Comparison of ENCODE assay signal across 7 mouse cellular contexts in genomic region chr10:128535624-128536265, GRCm38 (mm10). TPM values are rescaled to one million over a fixed set of nuclear protein-coding genes. Genes with fewer than 3 reads are reported as not detected.
DNase-seq lines count a peak whose midpoint lies in the region; ATAC-seq and TF ChIP-seq lines count a peak whose summit lies in the region.

No protein-coding gene starts in this region.

- no peak overlapping the region for H3K4me3 ChIP-seq in spleen, adult 2 months (ENCODE audit: extremely low read depth, insufficient read depth, insufficient read length)
- peak overlapping the region; percentile 22; the same call in 1 of the 2 replicates for H3K4me3 ChIP-seq in forebrain, embryonic 15.5 days
- H3K4me3 ChIP-seq in liver, embryonic 15.5 days (replicated peaks): peak overlapping the region; percentile 32

- DNase-seq in spleen, adult 2 months (ENCODE audit: low read depth in 1 of 2, low spot score in 2 of 2): no peak
- DNase-seq in spleen, postnatal 14 days (ENCODE audit: low spot score in 2 of 2): no peak
- no peak for DNase-seq in right cerebral cortex, postnatal 4 days
- no peak for DNase-seq in left cerebral cortex, adult 8-10 months (ENCODE audit: low spot score in 2 of 2)
- DNase-seq in gastrocnemius, postnatal 4 days (ENCODE audit: low spot score in 2 of 2): no peak

- TF ChIP-seq CTCF in spleen, adult 2 months (IDR thresholded peaks at IDR 0.05; ENCODE audit: extremely low read depth, insufficient read depth, insufficient read length, insufficient replicate concordance): no peak

- no peaks in the 10 kb centered on the region; the same call in 1 of the 2 replicates for H3K4me1 ChIP-seq in spleen, adult 2 months (ENCODE audit: control insufficient read depth, insufficient read depth, insufficient read length)
- 0 out of 2 replicates have a peak, but pooled peaks cover 7% of the 10 kb centered on the region for H3K4me1 ChIP-seq in forebrain, embryonic 15.5 days
- peaks cover 18% of the 10 kb centered on the region for H3K4me1 ChIP-seq in liver, embryonic 15.5 days (replicated peaks)

- no peaks in the 10 kb centered on the region for H3K27me3 ChIP-seq in spleen, adult 2 months (ENCODE audit: control insufficient read depth, insufficient read depth, low read length)
- H3K27me3 ChIP-seq in forebrain, embryonic 15.5 days: no peaks in the 10 kb centered on the region
- no peaks in the 10 kb centered on the region for H3K27me3 ChIP-seq in liver, embryonic 15.5 days

- H3K9me3 ChIP-seq in forebrain, embryonic 15.5 days: no peaks in the 10 kb centered on the region
- no peaks in the 10 kb centered on the region for H3K9me3 ChIP-seq in liver, embryonic 15.5 days (replicated peaks)

- H3K9ac ChIP-seq in forebrain, embryonic 15.5 days (replicated peaks): peak overlapping the region; percentile 20; the same call in 1 of the 2 replicates
- 0 out of 2 replicates have a peak overlapping the region, but pooled peaks have one; percentile 1 for H3K9ac ChIP-seq in liver, embryonic 15.5 days

- no peak for TF ChIP-seq POLR2A in spleen, adult 2 months (IDR thresholded peaks at IDR 0.05; ENCODE audit: low read depth, low read length)

- no peaks in the 10 kb centered on the region for H3K36me3 ChIP-seq in spleen, adult 2 months (ENCODE audit: control insufficient read depth, insufficient read depth, low read length)
- no peaks in the 10 kb centered on the region; the same call in 1 of the 2 replicates for H3K36me3 ChIP-seq in forebrain, embryonic 15.5 days
- no peaks in the 10 kb centered on the region for H3K36me3 ChIP-seq in liver, embryonic 15.5 days (replicated peaks)

- no peak for ATAC-seq in forebrain, embryonic 15.5 days (replicated peaks)
- ATAC-seq in liver, embryonic 15.5 days (ENCODE audit: insufficient read depth): peak; percentile 29; the same call in 1 of the 2 replicates

- peak overlapping the region; percentile 69 for H3K27ac ChIP-seq in spleen, adult 2 months (ENCODE audit: insufficient read depth, low read length)
- peak overlapping the region; percentile 14; the same call in 1 of the 2 replicates for H3K27ac ChIP-seq in forebrain, embryonic 15.5 days (replicated peaks)
- peak overlapping the region; percentile 76 for H3K27ac ChIP-seq in liver, embryonic 15.5 days (replicated peaks)

- H3K4me2 ChIP-seq in forebrain, embryonic 15.5 days (replicated peaks): peak overlapping the region; percentile 30
- H3K4me2 ChIP-seq in liver, embryonic 15.5 days: peak overlapping the region; percentile 66

- WGBS in spleen, adult 2 months: 33% methylated on average over 4 of the region's 4 CpGs
- 71% methylated on average over 4 of the region's 4 CpGs for WGBS in forebrain, embryonic 15.5 days
- WGBS in liver, embryonic 15.5 days (ENCODE audit: insufficient replicate concordance): 54% methylated on average over 4 of the region's 4 CpGs

RNA-seq across cellular contexts. Expression of gene Esyt1, which starts 10.1 kb away (rescaled TPM):
- polyA plus RNA-seq in spleen, adult 2 months (2012; rRNA removed): 121 and 148 TPM in 2 replicates
- 6.8 and 7.6 TPM in 2 replicates for polyA plus RNA-seq in forebrain, embryonic 15.5 days (2015; fragmentation: Nextera tagmentation; extraction: Ambion mirVana)
- polyA plus RNA-seq in liver, embryonic 15.5 days (2015; fragmentation: Nextera tagmentation; extraction: Ambion mirVana): 11.8 and 12.6 TPM in 2 replicates
- 10 to 100 TPM; 11.9 to 13.7 (median 12.8) TPM for total RNA-seq in left cerebral cortex, adult 8-10 months (2022)
- total RNA-seq in gastrocnemius, postnatal 4 days (2021): 10 to 100 TPM; 49.6 to 50.5 TPM

RNA-seq across cellular contexts. Expression of gene Zc3h10, which starts 11.8 kb away (rescaled TPM):
- polyA plus RNA-seq in spleen, adult 2 months (2012; rRNA removed): 17.4 and 19.9 TPM in 2 replicates
- polyA plus RNA-seq in forebrain, embryonic 15.5 days (2015; fragmentation: Nextera tagmentation; extraction: Ambion mirVana): 22.8 and 24.5 TPM in 2 replicates
- 4.9 and 5.8 TPM in 2 replicates for polyA plus RNA-seq in liver, embryonic 15.5 days (2015; fragmentation: Nextera tagmentation; extraction: Ambion mirVana)
- total RNA-seq in left cerebral cortex, adult 8-10 months (2022): 10 to 100 TPM; 11.7 to 16.1 (median 14.8) TPM
- 1 to 10 TPM; 6.7 to 9.9 TPM for total RNA-seq in gastrocnemius, postnatal 4 days (2021)

RNA-seq across cellular contexts. Expression of gene Rpl41, which starts 13.4 kb away (rescaled TPM):
- 2,135 and 2,270 TPM in 2 replicates for polyA plus RNA-seq in spleen, adult 2 months (2012; rRNA removed)
- polyA plus RNA-seq in forebrain, embryonic 15.5 days (2015; fragmentation: Nextera tagmentation; extraction: Ambion mirVana): 2,336 and 2,513 TPM in 2 replicates
- polyA plus RNA-seq in liver, embryonic 15.5 days (2015; fragmentation: Nextera tagmentation; extraction: Ambion mirVana): 1,944 and 2,155 TPM in 2 replicates
- 1,000 to 10,000 TPM; 1,345 to 1,743 (median 1,563) TPM for total RNA-seq in left cerebral cortex, adult 8-10 months (2022)
- 1,000 to 10,000 TPM; 2,741 to 3,076 TPM for total RNA-seq in gastrocnemius, postnatal 4 days (2021)

RNA-seq across cellular contexts. Expression of gene Pa2g4, which starts 30.0 kb away (rescaled TPM):
- 16.8 and 18.9 TPM in 2 replicates for polyA plus RNA-seq in spleen, adult 2 months (2012; rRNA removed)
- 146 and 149 TPM in 2 replicates for polyA plus RNA-seq in forebrain, embryonic 15.5 days (2015; fragmentation: Nextera tagmentation; extraction: Ambion mirVana)
- 118 and 119 TPM in 2 replicates for polyA plus RNA-seq in liver, embryonic 15.5 days (2015; fragmentation: Nextera tagmentation; extraction: Ambion mirVana)
- 10 to 100 TPM; 57.5 to 60.9 (median 59.4) TPM for total RNA-seq in left cerebral cortex, adult 8-10 months (2022)
- total RNA-seq in gastrocnemius, postnatal 4 days (2021): 10 to 100 TPM; 84.8 to 91.4 TPM

RNA-seq across cellular contexts. Expression of gene Myl6b, which starts 37.3 kb away (rescaled TPM):
- 0.67 and 1.1 TPM in 2 replicates for polyA plus RNA-seq in spleen, adult 2 months (2012; rRNA removed)
- polyA plus RNA-seq in forebrain, embryonic 15.5 days (2015; fragmentation: Nextera tagmentation; extraction: Ambion mirVana): 4.7 and 5.6 TPM in 2 replicates
- 1.4 and 1.7 TPM in 2 replicates for polyA plus RNA-seq in liver, embryonic 15.5 days (2015; fragmentation: Nextera tagmentation; extraction: Ambion mirVana)
- total RNA-seq in left cerebral cortex, adult 8-10 months (2022): 10 to 100 TPM; 29.9 to 33.3 (median 32.4) TPM
- 100 to 1,000 TPM; 119 to 139 TPM for total RNA-seq in gastrocnemius, postnatal 4 days (2021)

Comparison
In these comparisons a context has a peak if more than half of its experiments do, and no peak if none do; other contexts are left out.
1. H3K27ac ChIP-seq: peak in every context shown above with its lines; median percentile 76 in liver, embryonic 15.5 days; 69 in spleen, adult 2 months; 14 in forebrain, embryonic 15.5 days.